Mouse (Mus musculus) T-cell, adult 66 days (primary cell): Measurements from ENCODE around the gene Cbx6. TPM values are rescaled to one million over a fixed set of nuclear protein-coding genes. Genes with fewer than 3 reads are reported as not detected.

Experiments
- total RNA-seq, 2 experiments: library from RNA; stranded (reverse); gene quantifications; 3 replicates in 1 of 2; 4 replicates in 1 of 2; pipeline ENCODE4 v1.2.4; 2023

Cbx6 gene
- total RNA-seq: 10 to 100 TPM; 17.6 to 21.0 TPM

GRCm38 (mm10) chr15:79834130-79834880 is at the start of gene Cbx6, which contains the start of gene Npcd:
TSS of gene Cbx6 (minus strand) at chr15:79834688.
TSS of gene Npcd (minus strand) at chr15:79834237.

GRCm38 (mm10) chr15:79804352-79805071 is 30.0 kb downstream of the Cbx6 start, which contains the start of gene Nptxr:
TSS of gene Nptxr (minus strand) at chr15:79804766.

GRCm38 (mm10) chr15:79777749-79778148 is 56.7 kb downstream of the Cbx6 start, which contains the start of gene Dnal4:
TSS of gene Dnal4 (minus strand) at chr15:79777849.

Other genes with a start within 250 kb of the Cbx6 start
- under 1 TPM in 1 of 2 experiments, not detected in 1; 0.50 TPM for gene Dmc1, start 229.6 kb downstream of the Cbx6 start, total RNA-seq
- 1 to 10 TPM in 1 of 2 experiments, under 1 TPM in 1; 0.39 to 1.4 TPM for gene Fam227a, start 175.7 kb downstream of the Cbx6 start, total RNA-seq
- 10 to 100 TPM in 1 of 2 experiments, 1 to 10 TPM in 1; 6.3 to 12.1 TPM for gene Cby1, start 175.5 kb downstream of the Cbx6 start, total RNA-seq
- 100 to 1,000 TPM; 121 to 125 TPM for gene Tomm22, start 163.8 kb downstream of the Cbx6 start, total RNA-seq
- gene Josd1, start 146.8 kb downstream of the Cbx6 start, total RNA-seq: 10 to 100 TPM; 21.7 to 22.4 TPM
- 100 to 1,000 TPM; 123 to 142 TPM for gene Gtpbp1, start 143.8 kb downstream of the Cbx6 start, total RNA-seq
- gene Sun2, start 92.2 kb downstream of the Cbx6 start, total RNA-seq: 100 to 1,000 TPM; 459 to 481 TPM
- gene Dnal4, start 56.8 kb downstream of the Cbx6 start, total RNA-seq: 1 to 10 TPM; 4.9 to 5.0 TPM
- under 1 TPM in 1 of 2 experiments, not detected in 1; 0.41 TPM for gene Nptxr, start 29.9 kb downstream of the Cbx6 start, total RNA-seq
- not detected for gene Npcd, start 451 bp downstream of the Cbx6 start, total RNA-seq
- gene Apobec3, start 57.0 kb upstream of the Cbx6 start, total RNA-seq: 100 to 1,000 TPM; 123 to 145 TPM
- gene Cbx7, start 136.4 kb upstream of the Cbx6 start, total RNA-seq: 100 to 1,000 TPM; 113 to 119 TPM
- gene Pdgfb, start 180.3 kb upstream of the Cbx6 start, total RNA-seq: 1 to 10 TPM; 2.0 to 2.7 TPM